ENCODE assay signal across 8 mouse cellular contexts in genomic region chr19:4878405-4879323, GRCm38 (mm10). TPM values are rescaled to one million over a fixed set of nuclear protein-coding genes. Genes with fewer than 3 reads are reported as not detected.
A peak's percentile ranks its signal among the peaks of the same experiment; 100 is the strongest.
DNase-seq lines count a peak whose midpoint lies in the region; ATAC-seq lines count a peak whose summit lies in the region.

TSS of gene Zdhhc24 (plus strand) at chr19:4878668.

- H3K4me3 ChIP-seq in forebrain, embryonic 14.5 days (ENCODE audit: low read depth, low read length), result peak within 1 kb of the TSS; percentile 89
- peak within 1 kb of the TSS; percentile 98 for H3K4me3 ChIP-seq in neural tube, embryonic 15.5 days (replicated peaks)

- H3K27ac ChIP-seq in forebrain, embryonic 14.5 days (ENCODE audit: low read depth, low read length), result 0 out of 2 replicates have a peak within 1 kb of the TSS, but pooled peaks have one; percentile 16
- H3K27ac ChIP-seq in neural tube, embryonic 15.5 days (replicated peaks), result peak within 1 kb of the TSS; percentile 84

- peak; percentile 98 for DNase-seq in ES-CJ7 (ENCODE audit: low read depth, low spot score)
- peak; percentile 93 for DNase-seq in cerebellum, adult 11 months
- DNase-seq in forebrain, embryonic 14.5 days (ENCODE audit: low spot score), result peak; percentile 97
- peak; percentile 96 for DNase-seq in heart, postnatal 14 days
- peak; percentile 96 for DNase-seq in layer of hippocampus, adult 11-12 months (ENCODE audit: low spot score)
- peak; percentile 95 to 96 for DNase-seq in lung, adult 18-20 months
- DNase-seq in testis, postnatal 14 days (ENCODE audit: low spot score), result peak; percentile 95

- no peaks in the 10 kb centered on the region for H3K36me3 ChIP-seq in forebrain, embryonic 14.5 days (ENCODE audit: control insufficient read depth, insufficient read depth, low read length)
- no peaks in the 10 kb centered on the region for H3K36me3 ChIP-seq in neural tube, embryonic 15.5 days

- H3K9me3 ChIP-seq in forebrain, embryonic 14.5 days (replicated peaks; ENCODE audit: control insufficient read depth, low read length), result no peaks in the 10 kb centered on the region
- H3K9me3 ChIP-seq in neural tube, embryonic 15.5 days (replicated peaks), result no peaks in the 10 kb centered on the region

- intact Hi-C loops in heart, postnatal 14 days (cut with DNase I), result no loop called here

- no peaks in the 10 kb centered on the region for H3K27me3 ChIP-seq in forebrain, embryonic 14.5 days (replicated peaks; ENCODE audit: control insufficient read depth, insufficient read depth, low read length)
- no peaks in the 10 kb centered on the region for H3K27me3 ChIP-seq in neural tube, embryonic 15.5 days (replicated peaks)

- H3K9ac ChIP-seq in forebrain, embryonic 14.5 days (ENCODE audit: low read length), result peak within 1 kb of the TSS; percentile 93
- H3K9ac ChIP-seq in neural tube, embryonic 15.5 days (replicated peaks), result peak within 1 kb of the TSS; percentile 91

- H3K4me1 ChIP-seq in forebrain, embryonic 14.5 days (ENCODE audit: control insufficient read depth, insufficient read depth, low read length), result peaks cover 7% of the 10 kb centered on the region
- H3K4me1 ChIP-seq in neural tube, embryonic 15.5 days, result peaks cover 23% of the 10 kb centered on the region

- ATAC-seq in forebrain, embryonic 14.5 days, result peak; percentile 99
- peak; percentile 98 for ATAC-seq in neural tube, embryonic 15.5 days (ENCODE audit: low FRiP score)

- H3K4me2 ChIP-seq in forebrain, embryonic 14.5 days (ENCODE audit: low read length), result peak within 1 kb of the TSS; percentile 65
- peak within 1 kb of the TSS; percentile 93 for H3K4me2 ChIP-seq in neural tube, embryonic 15.5 days

- WGBS in forebrain, embryonic 14.5 days, result 2% methylated on average over 52 of the region's 52 CpGs
- 2% methylated on average over 52 of the region's 52 CpGs for WGBS in neural tube, embryonic 15.5 days

RNA-seq across cellular contexts. Expression of gene Zdhhc24, which starts in this region (rescaled TPM):
- polyA plus RNA-seq in forebrain, embryonic 14.5 days (2014; fragmentation: Nextera tagmentation; extraction: Ambion mirVana), result 11.4 and 12.9 TPM in 2 replicates
- total RNA-seq in heart, postnatal 14 days (2021), result 1 to 10 TPM; 4.3 to 4.6 TPM
- polyA plus RNA-seq in neural tube, embryonic 15.5 days (2015; fragmentation: Nextera tagmentation; extraction: Ambion mirVana), result 19.7 and 20.5 TPM in 2 replicates

Comparison
In these comparisons a context has a peak if more than half of its experiments do, and no peak if none do; other contexts are left out.
1. Peak in every context shown above with its lines: DNase-seq, ATAC-seq, H3K4me3 ChIP-seq and H3K27ac ChIP-seq.